Mouse (Mus musculus) monocyte, adult 59 days (primary cell): ENCODE measurements around the gene Psmb6. TPM values are rescaled to one million over a fixed set of nuclear protein-coding genes. Genes with fewer than 3 reads are reported as not detected.

Experiments
- total RNA-seq, 2 experiments: library from RNA; stranded (reverse); gene quantifications; one replicate each; pipeline ENCODE4 v1.2.4; 2023

Gene Psmb6
- 100 to 1,000 TPM; 118 to 124 TPM for total RNA-seq

DNA sequence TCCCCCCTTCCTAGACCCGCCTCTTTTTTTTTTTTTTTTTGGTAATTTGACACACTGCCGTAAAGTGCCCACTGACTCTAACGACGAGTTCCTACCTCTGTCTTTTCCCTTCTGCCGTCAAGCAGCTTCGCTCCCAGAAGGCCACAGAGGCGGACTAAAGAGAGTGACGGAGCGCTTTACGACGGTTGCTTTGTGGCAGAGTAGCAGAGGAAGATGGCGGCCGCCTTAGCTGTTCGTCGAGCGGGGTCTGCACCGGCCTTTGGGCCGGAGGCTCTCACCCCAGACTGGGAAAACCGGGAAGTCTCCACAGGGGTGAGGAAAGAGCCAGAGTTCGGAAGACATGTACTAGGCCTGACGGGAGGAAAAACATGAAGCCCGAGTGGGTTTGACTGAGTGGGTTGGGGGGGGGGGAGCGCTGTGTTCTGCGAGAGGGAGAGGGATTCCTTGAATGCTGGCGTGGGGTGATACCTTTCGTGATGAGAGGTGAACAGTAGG, at the start of gene Psmb6:
Gene Psmb6 (plus strand): TSS at position 184 of the 495 bp plus-strand sequence.

DNA sequence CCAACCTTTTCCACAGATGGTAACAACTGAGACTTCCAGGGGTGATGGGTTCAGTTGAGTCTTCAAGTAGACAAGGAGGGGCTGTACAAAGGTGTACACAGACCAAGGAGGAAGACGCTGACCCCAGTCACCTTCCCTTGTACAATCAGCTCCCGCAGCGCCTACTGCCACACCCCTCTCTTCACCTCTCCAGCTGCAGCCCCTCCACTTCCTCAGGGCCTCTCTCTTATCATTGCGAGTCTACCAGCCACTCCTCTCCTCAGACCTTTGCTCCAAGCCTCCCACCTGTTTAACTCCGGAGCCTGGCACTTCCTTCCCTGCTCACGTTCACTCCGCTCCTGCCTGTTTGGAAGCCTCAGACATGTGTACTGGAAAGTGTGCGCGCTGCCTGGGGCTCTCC, 20.2 kb upstream of the Psmb6 start, which contains the start of gene Tm4sf5:
Gene Tm4sf5 (plus strand): TSS at position 275 of the 400 bp plus-strand sequence.

DNA sequence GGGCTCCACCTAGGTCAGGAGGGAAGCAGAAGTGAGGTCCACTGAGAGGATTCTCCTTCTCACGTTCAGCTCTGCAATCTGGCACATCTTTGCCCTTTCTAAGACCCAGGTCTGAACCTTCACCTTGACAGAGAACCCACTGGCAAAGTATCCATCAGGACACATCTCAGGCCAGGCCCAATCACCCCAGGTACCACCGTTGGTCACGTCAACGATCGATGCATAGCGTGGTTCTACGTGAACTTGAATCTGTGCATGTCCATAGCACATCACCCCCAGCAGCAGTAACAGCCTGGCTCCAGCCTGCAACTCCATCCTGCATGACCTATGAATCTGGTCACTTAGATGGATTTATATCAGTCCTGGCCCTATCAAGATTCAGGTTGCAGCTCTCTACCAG, 10.9 kb upstream of the Psmb6 start, which contains the start of gene Vmo1:
Gene Vmo1 (minus strand): TSS at position 329 of the 400 bp plus-strand sequence.

DNA sequence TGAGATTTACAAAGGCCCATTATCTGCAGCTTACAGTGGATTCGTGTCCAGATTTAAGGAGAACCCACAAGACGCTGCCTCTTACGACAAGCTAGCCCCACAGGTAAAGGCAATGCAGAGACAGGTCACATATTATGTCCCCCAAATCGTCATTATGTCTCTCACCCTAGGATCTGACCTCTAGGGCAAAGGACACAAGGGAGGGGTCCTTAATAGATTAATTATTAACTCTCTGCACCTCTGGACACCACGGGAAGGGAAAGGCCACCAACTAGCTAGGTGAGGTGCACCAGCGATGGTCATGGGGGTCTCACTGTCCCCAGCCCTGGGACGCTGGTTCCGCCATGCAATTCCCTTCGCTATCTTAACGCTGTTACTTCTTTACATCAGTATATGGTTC, 6.2 kb upstream of the Psmb6 start, which contains the start of gene Gltpd2:
Gene Gltpd2 (plus strand): TSS at position 274 of the 400 bp plus-strand sequence.

DNA sequence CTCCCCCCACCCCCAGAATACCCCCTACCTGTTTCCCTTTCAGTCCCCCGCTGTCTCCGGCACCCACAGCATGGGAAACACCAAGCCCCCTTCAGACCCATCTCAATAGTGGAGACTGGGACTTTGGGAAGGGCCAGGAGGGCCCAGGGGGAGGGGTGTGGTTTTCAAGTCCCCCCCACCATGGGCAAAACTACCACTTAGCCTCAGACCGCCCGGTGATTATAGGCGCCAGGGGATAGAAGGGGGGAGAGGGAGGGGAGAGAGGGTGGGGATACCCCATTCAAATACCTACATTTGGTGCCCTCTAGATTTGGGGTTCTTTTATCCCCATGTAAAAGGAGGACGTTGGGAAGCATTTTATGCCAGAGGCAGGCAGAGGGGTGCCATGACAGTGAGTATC, 7.7 kb downstream of the Psmb6 start, which contains the start of gene Gm40193:
Gene Gm40193 (minus strand): TSS at position 101 of the 400 bp plus-strand sequence.

DNA sequence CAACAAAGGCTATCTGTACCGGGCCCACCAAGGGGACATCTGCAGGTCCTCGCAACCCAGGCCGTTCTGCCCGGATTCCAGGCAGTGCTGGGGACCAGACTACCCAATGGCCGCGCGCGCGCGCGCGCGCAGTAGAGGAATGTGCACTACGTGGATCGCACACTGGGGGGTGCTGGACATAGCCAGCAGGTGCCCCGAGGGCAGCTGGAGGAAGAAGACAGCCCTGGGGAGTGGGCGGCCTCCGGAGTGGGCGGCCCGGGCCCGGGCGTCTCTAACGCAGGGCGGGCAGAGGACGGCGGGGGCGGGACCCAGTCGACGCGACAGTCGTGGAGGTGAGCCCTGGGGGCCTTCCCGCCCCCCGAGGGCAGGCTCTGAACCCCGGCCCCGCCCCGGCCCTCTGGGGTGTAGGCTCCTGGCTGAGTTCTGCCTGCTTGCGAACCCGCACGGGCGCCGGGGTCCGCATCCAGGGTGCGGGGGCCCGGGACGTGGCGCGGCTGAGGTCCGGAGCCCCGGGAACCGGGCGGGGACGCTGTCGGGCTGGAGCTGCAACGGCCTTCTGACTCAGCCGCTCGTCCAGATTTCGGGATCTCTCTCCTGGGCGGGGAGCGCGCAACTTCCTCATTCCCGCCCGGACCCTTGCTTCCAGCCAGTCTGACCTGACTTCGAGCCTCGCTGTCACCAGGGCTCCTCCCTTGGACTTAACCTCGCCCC, 14.9 kb downstream of the Psmb6 start, which contains the start of gene Pld2:
Gene Pld2 (plus strand): TSS at position 188 of the 711 bp plus-strand sequence.

DNA sequence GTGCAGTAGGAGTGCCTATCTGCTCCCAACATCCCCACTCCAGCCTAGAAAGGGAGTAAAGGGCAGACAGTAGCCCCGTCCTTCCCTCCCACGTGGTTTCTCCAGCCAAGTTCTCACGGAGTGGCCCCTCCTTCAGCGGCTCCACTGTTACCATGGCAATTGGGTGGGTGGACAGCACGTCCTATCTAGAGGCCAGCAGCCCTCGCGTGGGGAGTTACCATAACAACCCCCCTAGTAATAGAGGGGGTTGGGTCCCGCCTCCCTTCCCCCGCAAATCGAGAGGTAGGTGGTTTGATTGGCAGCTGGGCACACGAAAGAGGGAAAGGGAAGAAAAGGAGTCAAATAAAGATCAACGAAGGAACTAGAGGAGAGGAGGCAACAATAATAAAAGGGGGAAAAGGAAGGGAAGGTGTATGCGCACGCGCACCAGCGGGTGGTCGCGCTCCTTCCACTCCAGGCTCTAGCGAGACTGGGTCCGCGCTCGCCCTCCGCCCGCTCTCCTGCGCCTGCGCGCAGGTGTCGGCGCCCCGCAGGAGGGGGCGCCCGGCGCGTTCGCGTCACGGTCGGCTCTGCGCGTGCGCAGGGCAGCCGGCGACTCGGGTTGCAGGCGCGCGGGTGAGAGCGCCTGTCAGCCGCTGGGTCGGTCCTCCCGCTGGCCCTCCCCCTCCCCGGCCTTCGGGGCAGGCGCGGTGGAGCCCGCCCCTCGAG, 37.3 kb downstream of the Psmb6 start, which contains the start of gene Mink1:
Gene Mink1 (plus strand): TSS at position 595 of the 708 bp plus-strand sequence.

Other genes starting within 250 kb of the Psmb6 start
- not detected for gene Alox12e, start 202.7 kb upstream of the Psmb6 start, total RNA-seq
- gene Alox15, start 173.3 kb upstream of the Psmb6 start, total RNA-seq = 10 to 100 TPM; 12.3 to 36.9 TPM
- 10 to 100 TPM; 15.9 to 18.6 TPM for gene Pelp1, start 115.3 kb upstream of the Psmb6 start, total RNA-seq
- gene Arrb2, start 92.7 kb upstream of the Psmb6 start, total RNA-seq = 100 to 1,000 TPM; 313 to 322 TPM
- gene Med11, start 73.4 kb upstream of the Psmb6 start, total RNA-seq = 10 to 100 TPM; 39.5 to 44.4 TPM
- 1 to 10 TPM; 1.0 to 1.8 TPM for gene Zmynd15, start 65.9 kb upstream of the Psmb6 start, total RNA-seq
- gene Cxcl16, start 65.4 kb upstream of the Psmb6 start, total RNA-seq = 10 to 100 TPM; 51.6 to 62.4 TPM
- 1 to 10 TPM in 1 of 2 experiments, not detected in 1; 1.7 TPM for gene Tm4sf5, start 20.1 kb upstream of the Psmb6 start, total RNA-seq
- gene Vmo1, start 10.8 kb upstream of the Psmb6 start, total RNA-seq = not detected
- gene Gltpd2, start 6.2 kb upstream of the Psmb6 start, total RNA-seq = not detected
- gene Gm40193, start 7.6 kb downstream of the Psmb6 start, total RNA-seq = not detected
- 10 to 100 TPM; 19.1 to 19.5 TPM for gene Pld2, start 14.7 kb downstream of the Psmb6 start, total RNA-seq
- gene Mink1, start 37.5 kb downstream of the Psmb6 start, total RNA-seq = 100 to 1,000 TPM; 215 to 216 TPM
- gene 4930544D05Rik, start 90.5 kb downstream of the Psmb6 start, total RNA-seq = not detected
- not detected for gene Chrne, start 93.8 kb downstream of the Psmb6 start, total RNA-seq
- gene Gp1ba, start 113.8 kb downstream of the Psmb6 start, total RNA-seq = not detected
- gene Rnf167, start 121.9 kb downstream of the Psmb6 start, total RNA-seq = 10 to 100 TPM; 75.4 to 76.7 TPM
- gene Slc25a11, start 122.1 kb downstream of the Psmb6 start, total RNA-seq = 10 to 100 TPM; 75.2 to 82.1 TPM
- 1,000 to 10,000 TPM; 1,347 to 1,617 TPM for gene Pfn1, start 129.3 kb downstream of the Psmb6 start, total RNA-seq
- 100 to 1,000 TPM; 117 to 142 TPM for gene Eno3, start 131.8 kb downstream of the Psmb6 start, total RNA-seq
- 10 to 100 TPM; 34.8 to 45.8 TPM for gene Spag7, start 144.0 kb downstream of the Psmb6 start, total RNA-seq
- gene Camta2, start 162.7 kb downstream of the Psmb6 start, total RNA-seq = 100 to 1,000 TPM; 102 to 115 TPM
- not detected for gene Inca1, start 174.8 kb downstream of the Psmb6 start, total RNA-seq
- 10 to 100 TPM; 45.8 to 47.4 TPM for gene Kif1c, start 175.2 kb downstream of the Psmb6 start, total RNA-seq
- gene Zfp3, start 238.8 kb downstream of the Psmb6 start, total RNA-seq = 1 to 10 TPM; 1.1 to 2.1 TPM